ENCODE assay signal across 16 mouse cellular contexts in genomic region chr12:18224516-18224915, GRCm38 (mm10).
"Had no signal": no experiment of that assay in that cellular context is flagged by ENCODE, and none has a peak within 500 bp of the region (broad histone marks: within the 10 kb centered on the region; RNA-seq: fewer than 3 reads in every experiment).

No protein-coding gene starts in this region.

- H3K4me2 ChIP-seq: liver, embryonic 11.5 days; liver, embryonic 15.5 days; midbrain, embryonic 12.5 days; midbrain, embryonic 15.5 days had no signal

- H3K36me3 ChIP-seq: liver, embryonic 15.5 days; midbrain, embryonic 12.5 days; midbrain, embryonic 15.5 days had no signal

- DNase-seq: kidney, adult 18-20 months; kidney, postnatal 36 days; layer of hippocampus, postnatal 36 days; lung, adult 18-20 months; lung, postnatal 14 days; thymus, adult 2 months; thymus, postnatal 14 days; thymus, postnatal 4 days had no signal

- H3K9ac ChIP-seq: liver, embryonic 15.5 days; midbrain, embryonic 12.5 days; midbrain, embryonic 15.5 days had no signal

- H3K4me3 ChIP-seq: left cerebral cortex, adult 2 months; liver, embryonic 15.5 days; midbrain, embryonic 12.5 days; midbrain, embryonic 15.5 days; myocyte had no signal

- H3K4me1 ChIP-seq: liver, embryonic 15.5 days; midbrain, embryonic 12.5 days; midbrain, embryonic 15.5 days had no signal

- H3K27ac ChIP-seq: kidney, postnatal 0 days; left cerebral cortex, adult 2 months; liver, embryonic 15.5 days; macrophage; midbrain, embryonic 12.5 days; midbrain, embryonic 15.5 days had no signal

- ATAC-seq: midbrain, embryonic 15.5 days had no signal

- H3K27me3 ChIP-seq: liver, embryonic 15.5 days; midbrain, embryonic 12.5 days; midbrain, embryonic 15.5 days had no signal
